Mouse (Mus musculus): Measurements from ENCODE around the gene Ache. TPM values are rescaled to one million over a fixed set of nuclear protein-coding genes. Genes with fewer than 3 reads are reported as not detected.
A peak's percentile ranks its signal among the peaks of the same experiment; 100 is the strongest.

Gene Ache
- total RNA-seq, 1 experiment from 2014 or later, result 6.3 TPM

DNA sequence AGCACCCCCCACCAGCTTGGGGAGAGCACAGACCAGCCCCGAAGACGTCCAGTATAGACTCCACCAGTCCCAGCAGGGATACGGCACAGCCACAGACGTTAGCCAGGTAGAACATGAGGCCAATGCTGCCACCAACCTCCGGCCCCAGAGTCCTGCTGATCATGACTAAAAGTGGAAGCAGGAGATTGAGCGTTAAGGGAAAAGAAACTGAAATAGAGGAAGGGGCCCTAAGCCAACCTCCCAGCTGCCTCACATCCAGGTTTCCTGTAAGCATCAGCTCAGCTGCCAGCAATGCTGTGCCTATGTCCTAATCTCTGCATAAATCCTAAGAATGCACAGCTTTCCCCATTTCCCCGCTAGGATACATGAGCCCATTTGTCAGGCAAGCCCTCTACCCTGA is 43.6 kb downstream of the Ache start:
- ATAC-seq (replicated peaks; ENCODE audit: low read depth, poor library complexity, severe bottlenecking), result no peak

DNA sequence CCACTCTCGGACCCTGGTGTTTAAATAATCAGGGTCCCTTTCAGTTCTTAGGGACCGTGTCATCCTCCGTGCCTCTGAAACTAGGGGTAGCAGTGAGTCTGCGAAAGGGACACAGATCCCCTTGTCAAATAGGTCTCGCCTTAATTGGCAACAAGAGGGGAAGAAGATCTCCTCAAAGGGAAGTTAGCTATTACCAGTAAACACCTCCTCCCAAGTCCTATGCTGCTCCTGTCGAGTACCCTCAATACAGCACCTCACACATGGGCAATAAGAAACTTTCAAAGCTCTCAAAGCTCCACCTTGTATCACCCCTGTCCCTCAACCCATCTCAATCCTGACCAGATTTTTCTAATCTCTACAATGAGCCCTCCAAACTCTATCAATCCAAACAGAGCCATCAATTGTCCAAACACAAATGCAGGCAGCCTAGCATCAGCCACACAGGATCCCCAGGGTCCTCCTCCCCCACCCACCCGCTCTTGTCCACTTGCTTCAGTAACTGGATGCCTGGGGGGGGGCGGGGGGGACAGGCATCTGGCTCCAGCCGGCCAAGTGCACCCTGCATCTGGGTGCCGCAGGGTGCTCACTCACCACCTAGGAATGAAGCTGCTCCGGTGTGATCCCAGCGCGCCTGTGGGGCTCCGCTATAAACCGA is 45.7 kb downstream of the Ache start:
- ATAC-seq (replicated peaks; ENCODE audit: low read depth, poor library complexity, severe bottlenecking), result no peak

DNA sequence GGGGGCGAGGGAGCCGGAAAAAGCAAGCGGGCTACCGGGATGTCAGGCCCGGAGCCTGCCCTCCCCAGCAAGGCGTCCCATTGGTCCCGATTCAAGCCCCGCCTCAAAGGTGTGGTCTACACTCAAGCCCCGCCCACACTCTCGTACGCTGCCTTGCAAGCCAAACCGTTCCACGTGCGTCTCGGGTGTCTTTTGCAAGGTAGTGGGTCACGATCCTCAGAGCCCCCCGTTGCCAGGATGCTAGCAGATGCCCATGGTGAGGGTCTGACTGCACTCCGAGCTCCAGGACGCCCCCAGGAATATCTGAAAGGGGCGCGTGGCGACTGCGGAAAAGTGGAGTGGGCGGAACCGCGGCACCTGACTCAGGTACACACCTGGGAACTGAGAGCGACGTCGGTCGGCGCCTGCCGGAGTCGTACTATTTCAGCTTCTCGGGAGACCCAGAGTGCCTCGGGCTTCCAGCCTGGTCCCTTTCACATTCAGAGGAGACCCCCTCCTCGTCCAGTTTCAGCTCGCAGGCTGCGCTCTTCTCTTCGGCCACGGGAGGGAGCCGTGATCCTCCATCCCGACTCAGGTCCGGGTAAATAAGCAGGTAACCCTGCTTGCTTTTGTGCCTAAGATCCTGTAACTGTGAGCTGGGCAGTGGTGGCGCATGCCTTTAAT is 46.3 kb downstream of the Ache start, which contains the start of gene Slc12a9:
Gene Slc12a9, minus strand, starts transcription at position 86 of the 663 bp plus-strand sequence.
- ATAC-seq (replicated peaks; ENCODE audit: low read depth, poor library complexity, severe bottlenecking), result peak; percentile 95

DNA sequence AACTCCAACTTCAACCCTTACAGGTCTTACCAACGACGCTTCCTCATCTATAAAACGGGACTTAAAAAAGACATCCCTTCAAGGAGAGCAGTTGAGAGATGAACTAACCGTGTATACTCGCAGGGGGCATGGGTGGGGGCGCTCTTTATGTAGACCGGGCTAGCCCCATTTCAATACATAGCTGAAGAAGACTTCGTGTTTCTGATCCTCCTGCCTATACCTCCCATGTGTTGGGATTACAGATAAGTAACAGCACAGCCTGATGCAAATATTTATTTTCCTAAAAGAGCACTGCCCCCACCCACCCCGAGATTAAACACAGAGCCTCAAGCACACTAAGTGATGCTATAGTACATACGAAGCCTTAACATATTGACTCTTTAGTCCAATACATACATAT is 47.0 kb downstream of the Ache start:
- no peak for ATAC-seq (replicated peaks; ENCODE audit: low read depth, poor library complexity, severe bottlenecking)

DNA sequence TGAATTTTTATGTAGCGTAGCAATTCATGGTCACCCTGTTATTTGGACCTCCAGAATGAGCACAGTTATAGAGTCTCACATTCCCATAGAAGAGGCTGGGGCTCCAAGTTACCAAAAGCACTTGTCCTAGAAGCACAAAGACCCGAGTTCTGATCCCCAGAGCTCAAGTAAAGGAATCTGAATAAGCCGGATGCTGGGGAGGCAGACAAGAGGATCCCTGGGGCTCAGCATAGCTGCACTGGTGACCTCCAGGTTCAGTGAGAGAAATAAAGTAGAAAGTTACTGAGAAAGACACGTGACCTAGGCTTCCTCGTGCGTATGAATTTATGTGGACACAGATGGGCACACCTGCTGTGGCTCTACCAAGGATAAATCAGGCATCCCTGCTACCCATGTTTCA is 47.7 kb downstream of the Ache start:
- no peak for ATAC-seq (replicated peaks; ENCODE audit: low read depth, poor library complexity, severe bottlenecking)

DNA sequence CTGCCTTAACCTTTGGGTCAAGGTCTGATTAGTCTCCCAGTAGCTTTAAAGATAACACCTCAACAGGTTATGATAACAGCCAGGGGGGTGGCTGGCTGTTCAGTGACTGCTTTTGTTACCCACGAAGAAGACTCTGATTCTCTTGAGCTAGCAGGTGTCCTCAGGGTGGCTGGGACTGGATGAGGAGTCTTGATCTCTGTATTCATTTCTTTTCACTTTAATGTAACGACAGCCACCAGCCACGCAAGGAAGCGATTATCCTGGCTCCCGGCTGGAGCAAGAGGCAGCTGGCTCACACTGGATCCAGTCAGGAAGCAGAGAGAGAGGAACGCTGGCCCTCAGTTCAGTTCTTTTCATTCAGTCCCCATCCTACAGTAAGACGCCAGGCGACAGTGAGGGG is 49.9 kb downstream of the Ache start:
- ATAC-seq (replicated peaks; ENCODE audit: low read depth, poor library complexity, severe bottlenecking), result no peak

DNA sequence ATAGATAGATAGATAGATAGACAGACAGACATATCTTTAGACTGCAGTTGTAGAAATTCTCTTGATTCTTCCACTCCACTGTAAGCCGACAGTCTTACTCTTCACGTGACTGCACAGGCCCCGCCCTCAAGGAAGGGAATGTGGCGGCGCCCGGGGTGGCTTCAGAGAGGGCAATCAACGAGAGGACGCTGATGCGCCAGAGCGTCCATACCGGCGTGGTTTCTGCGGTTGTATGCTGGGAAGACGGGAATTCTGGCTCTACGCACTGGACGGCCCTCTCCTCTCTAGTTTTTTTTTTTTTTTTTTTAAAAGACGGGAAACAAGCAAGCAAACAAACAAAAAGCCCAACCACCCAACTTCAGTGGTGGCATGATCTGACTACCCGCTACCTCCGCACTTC is 50.9 kb downstream of the Ache start:
- ATAC-seq (replicated peaks; ENCODE audit: low read depth, poor library complexity, severe bottlenecking), result peak; percentile 60

DNA sequence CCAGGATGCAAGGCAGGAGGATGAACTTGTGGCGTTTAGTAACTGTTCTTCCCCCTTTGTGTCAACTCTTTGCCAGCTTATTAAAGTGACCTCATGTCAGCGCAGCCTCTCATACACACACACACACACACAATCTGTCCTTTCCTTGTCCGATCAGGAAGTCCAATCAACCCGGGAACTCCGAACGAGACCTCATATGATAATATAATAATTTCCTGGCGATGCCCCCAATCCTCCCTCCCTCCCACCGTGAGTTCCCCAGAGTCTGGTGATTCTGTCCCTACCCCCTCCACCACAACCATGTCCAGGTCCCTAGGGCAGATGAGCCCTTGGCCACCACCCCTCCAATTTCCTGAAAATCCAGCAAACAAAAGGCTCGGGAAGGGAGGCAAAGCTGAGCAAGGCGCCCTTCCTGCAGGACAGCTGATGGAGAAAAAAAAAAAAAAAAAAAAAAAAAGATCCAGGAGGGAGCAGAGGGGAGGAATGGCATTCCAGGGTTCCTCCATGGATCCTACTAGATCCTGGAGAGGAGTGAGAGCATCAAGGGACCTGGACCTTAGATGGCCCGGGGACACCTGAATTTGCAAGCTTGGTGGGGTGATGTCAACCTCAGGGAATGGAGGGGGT is 51.5 kb downstream of the Ache start:
- ATAC-seq (replicated peaks; ENCODE audit: low read depth, poor library complexity, severe bottlenecking), result no peak

DNA sequence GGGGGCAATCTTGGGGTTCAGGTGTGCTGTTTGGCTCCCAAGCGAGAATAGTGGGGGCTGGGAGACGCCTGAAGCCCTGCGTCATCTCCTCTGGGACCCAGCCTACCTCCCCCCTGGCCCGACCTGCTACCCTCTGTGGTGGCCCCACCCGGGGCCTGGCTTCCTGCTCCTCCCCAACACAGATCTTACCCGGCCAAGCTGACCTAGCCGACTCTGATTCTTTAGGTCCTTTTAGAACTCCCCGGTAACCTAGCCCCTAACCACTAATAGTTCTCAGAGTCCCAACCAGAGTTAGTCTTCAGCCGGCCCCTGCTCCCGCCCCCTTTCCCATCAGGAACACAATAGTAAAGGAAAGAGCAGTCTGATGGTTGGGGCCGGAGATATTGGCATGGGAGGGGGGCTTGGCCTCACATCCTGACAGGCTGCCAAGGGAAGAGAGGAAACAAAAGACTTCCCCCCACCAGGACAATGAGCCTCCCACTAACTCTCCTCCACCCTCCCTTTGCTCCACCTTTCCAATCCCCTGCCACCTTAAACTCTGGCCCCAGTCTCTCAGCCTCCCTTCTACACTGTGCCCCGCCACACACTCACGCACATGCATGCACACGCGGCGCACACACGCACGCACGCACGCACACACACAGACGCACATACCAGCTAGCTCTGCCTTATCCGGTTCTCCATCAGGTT is 52.1 kb downstream of the Ache start:
- ATAC-seq (replicated peaks; ENCODE audit: low read depth, poor library complexity, severe bottlenecking), result no peak

DNA sequence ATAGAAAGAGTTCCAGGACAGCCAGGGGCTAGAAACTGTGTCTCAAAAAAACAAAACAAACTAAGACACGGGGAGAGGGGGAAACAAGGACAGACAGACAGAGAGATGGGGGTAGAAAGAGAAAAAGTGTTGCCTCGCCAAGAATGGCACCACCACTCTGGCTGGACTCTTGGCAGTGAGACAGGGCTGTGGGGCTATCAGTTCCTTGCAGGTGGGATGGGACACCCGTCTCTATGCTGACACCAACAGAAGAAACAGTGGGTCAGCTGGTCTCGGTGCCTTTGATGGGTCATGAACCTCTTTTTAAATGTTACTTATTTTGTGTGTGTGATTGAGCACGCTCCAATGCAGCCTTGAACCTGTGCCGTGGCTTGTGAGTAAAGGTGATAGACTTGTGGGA is 52.9 kb downstream of the Ache start:
- ATAC-seq (replicated peaks; ENCODE audit: low read depth, poor library complexity, severe bottlenecking), result no peak

DNA sequence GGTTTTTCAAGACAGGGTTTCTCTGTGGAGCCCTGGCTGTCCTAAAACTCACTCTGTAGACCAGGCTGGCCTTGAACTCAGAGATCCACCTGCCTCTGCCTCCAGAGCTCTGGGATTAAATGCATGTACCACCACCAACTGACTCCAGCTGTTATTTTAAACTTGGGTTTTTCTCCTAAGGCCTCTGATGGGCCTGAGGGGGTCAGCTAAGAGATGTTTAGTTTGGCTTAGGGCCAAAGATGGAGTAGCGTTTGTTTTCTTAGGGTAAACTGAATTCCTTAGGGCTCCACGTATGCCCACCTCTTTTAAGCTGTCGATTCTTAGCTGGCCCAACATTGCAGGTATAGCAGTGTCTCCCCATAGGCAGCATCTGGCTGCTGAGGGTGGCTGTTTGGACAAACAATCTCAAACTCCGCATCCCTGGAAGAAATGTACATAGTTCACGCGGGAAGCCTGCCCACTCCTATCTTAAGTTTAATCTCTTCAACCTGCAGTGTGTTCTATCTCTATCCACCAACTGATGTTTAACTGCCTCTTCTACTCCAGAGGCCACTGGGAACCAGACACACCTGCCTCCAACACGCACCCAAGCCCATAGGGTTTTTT is 55.2 kb downstream of the Ache start:
- ATAC-seq (replicated peaks; ENCODE audit: low read depth, poor library complexity, severe bottlenecking), result no peak

DNA sequence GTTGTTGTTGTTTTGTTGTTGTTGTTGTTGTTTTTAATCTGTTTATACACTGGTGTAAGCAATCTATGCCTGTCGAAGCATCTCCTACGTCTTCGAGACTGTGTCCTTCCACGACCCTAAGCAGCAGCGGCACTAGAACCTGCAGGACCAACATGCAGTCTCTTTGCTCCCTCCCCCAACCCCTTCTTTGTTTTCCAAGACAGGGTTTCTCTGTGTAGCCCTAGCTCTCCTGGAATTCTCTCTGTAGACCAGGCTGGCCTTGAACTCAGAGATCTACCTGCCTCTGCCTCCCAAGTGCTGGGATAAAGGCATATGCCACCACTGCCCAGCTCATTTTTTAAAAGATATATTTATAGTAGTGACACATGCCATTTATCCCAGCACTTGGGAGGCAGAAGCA is 56.1 kb downstream of the Ache start:
- ATAC-seq (replicated peaks; ENCODE audit: low read depth, poor library complexity, severe bottlenecking), result no peak

DNA sequence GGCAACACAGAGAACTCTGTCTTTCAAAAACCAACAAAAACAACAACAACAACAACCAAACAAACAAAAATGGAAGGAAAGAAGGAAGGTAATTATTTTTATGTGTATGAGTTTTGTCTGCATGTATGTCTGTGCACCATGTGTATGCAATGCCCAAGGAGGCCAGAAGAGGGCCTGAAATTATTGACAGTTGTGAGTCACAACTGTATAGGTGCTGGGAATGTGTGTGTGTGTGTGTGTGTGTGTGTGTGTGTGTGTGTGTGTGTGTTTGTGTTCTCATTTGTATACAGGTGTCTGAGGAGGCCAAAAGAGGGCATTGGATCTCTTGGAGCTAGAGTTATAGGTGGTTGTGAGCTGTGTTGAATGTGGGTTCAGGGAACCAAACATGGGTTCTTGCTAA is 56.5 kb downstream of the Ache start:
- ATAC-seq (replicated peaks; ENCODE audit: low read depth, poor library complexity, severe bottlenecking), result no peak

Other genes with a start within 250 kb of the Ache start
- 63.6 and 70.1 TPM in 2 replicates for gene Ap1s1, start 241.4 kb upstream of the Ache start, total RNA-seq (2017)
- gene Serpine1, start 215.3 kb upstream of the Ache start, total RNA-seq (2017), result not detected in 2 replicates
- gene Trim56, start 171.3 kb upstream of the Ache start, total RNA-seq (2017), result 27.7 and 34.3 TPM in 2 replicates
- gene Muc3, start 138.2 kb upstream of the Ache start, total RNA-seq (2017), result not detected in 2 replicates
- gene Muc3a, start 75.1 kb upstream of the Ache start, total RNA-seq (2017), result 0.82 TPM in 1 of 2 replicates, not detected in the other
- 3.2 and 4.4 TPM in 2 replicates for gene Ufsp1, start 7.1 kb downstream of the Ache start, total RNA-seq (2017)
- 296 and 373 TPM in 2 replicates for gene Srrt, start 20.2 kb downstream of the Ache start, total RNA-seq (2017)
- 12.7 and 13.7 TPM in 2 replicates for gene Trip6, start 26.9 kb downstream of the Ache start, total RNA-seq (2017)
- gene Slc12a9, start 46.1 kb downstream of the Ache start, total RNA-seq (2017), result 2.1 and 5.8 TPM in 2 replicates
- not detected in 2 replicates for gene Ephb4, start 62.6 kb downstream of the Ache start, total RNA-seq (2017)
- gene Zan, start 189.5 kb downstream of the Ache start, total RNA-seq (2017), result 0.10 and 0.37 TPM in 2 replicates
- 21.6 and 38.0 TPM in 2 replicates for gene Pop7, start 215.0 kb downstream of the Ache start, total RNA-seq (2017)
- gene Gigyf1, start 231.0 kb downstream of the Ache start, total RNA-seq (2017), result 6.7 and 12.5 TPM in 2 replicates
- not detected in 2 replicates for gene Epo, start 245.7 kb downstream of the Ache start, total RNA-seq (2017)
- 190 and 213 TPM in 2 replicates for gene Gnb2, start 246.0 kb downstream of the Ache start, total RNA-seq (2017)